14 mouse cellular contexts compared by ENCODE assay signal in genomic region chr1:182922824-182923223, GRCm38 (mm10). TPM values are rescaled to one million over a fixed set of nuclear protein-coding genes. Genes with fewer than 3 reads are reported as not detected.
DNase-seq lines count a peak whose midpoint lies in the region; ATAC-seq lines count a peak whose summit lies in the region.
"Had no signal": no experiment of that assay in that cellular context is flagged by ENCODE, and none has a peak within 500 bp of the region (broad histone marks: within the 10 kb centered on the region; RNA-seq: fewer than 3 reads in every experiment).

No protein-coding gene starts in this region.

- ATAC-seq in hematopoietic stem cell, adult 5-6 weeks (replicated peaks in 1 of 2; ENCODE audit: insufficient read depth in 1 of 2, low FRiP score in 2 of 2, low TSS enrichment in 1 of 2, low read depth in 1 of 2, poor library complexity in 2 of 2, severe bottlenecking in 2 of 2), result peak; percentile 71 to 73
- peak; percentile 86 for ATAC-seq in megakaryocyte progenitor cell, adult 5-6 weeks (replicated peaks; ENCODE audit: poor library complexity)

- peak; percentile 35 to 39 for DNase-seq in right cerebral cortex, postnatal 10 days (ENCODE audit: low spot score in 2 of 2)
- no peak for DNase-seq in right cerebral cortex, adult 18-20 months
- DNase-seq in urinary bladder, adult 2 months (ENCODE audit: low spot score), result no peak
- DNase-seq in natural killer cell, adult 2 months (ENCODE audit: low spot score in 2 of 2), result no peak
- DNase-seq in kidney, postnatal 10 days, result no peak
- DNase-seq: adrenal gland, postnatal 25 days; cerebellum, postnatal 10 days; gastrocnemius, postnatal 14 days; heart, postnatal 36 days; kidney, adult 2 months; thymus, adult 18-20 months had no signal

RNA-seq across cellular contexts. Expression of gene Tlr5, which starts 31.8 kb away (rescaled TPM):
- 1.3 TPM in 1 of 2 replicates, not detected in the other for total RNA-seq in hematopoietic stem cell, adult 5-6 weeks (2017)
- total RNA-seq in megakaryocyte progenitor cell, adult 5-6 weeks (2015), result 0.57 and 2.2 TPM in 2 replicates
- 0.50 TPM in 1 of 2 replicates, not detected in the other for total RNA-seq in megakaryocyte progenitor cell, adult 5-6 weeks (2017)
- 4.1 and 4.3 TPM in 2 replicates for polyA plus RNA-seq in urinary bladder, adult 2 months (2012; rRNA removed)
- polyA plus RNA-seq: erythroblast, embryonic 14.5 days had no signal

Comparison
In these comparisons a context has a peak if more than half of its experiments do, and no peak if none do; other contexts are left out.
1. DNase-seq: peak in right cerebral cortex, postnatal 10 days (2 of 2); none in right cerebral cortex, adult 18-20 months (single experiment), urinary bladder, adult 2 months (single experiment), natural killer cell, adult 2 months (0 of 2) and kidney, postnatal 10 days (single experiment).